Comparison of ENCODE assay signal across 9 mouse cellular contexts in the genomic region with DNA sequence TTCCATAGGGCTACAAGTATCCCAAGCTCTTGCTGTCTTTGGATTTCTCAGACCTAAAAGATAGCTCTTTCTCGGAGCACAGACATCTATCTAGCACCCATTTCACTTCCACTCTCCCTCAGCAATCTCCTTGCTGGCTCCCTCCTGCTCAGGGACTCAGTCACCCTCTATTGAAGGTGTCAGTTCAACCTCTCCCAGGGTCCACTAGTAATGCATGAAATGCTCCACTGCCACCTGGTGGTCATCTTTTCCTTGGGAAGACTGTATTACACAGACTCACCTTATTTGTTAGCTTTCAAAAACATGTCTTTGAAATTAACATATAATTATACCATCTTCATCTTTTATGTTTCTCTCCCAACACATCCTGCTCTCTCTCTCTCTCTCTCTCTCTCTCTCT.
DNase-seq lines count a peak whose midpoint lies in the region; ATAC-seq and TF ChIP-seq lines count a peak whose summit lies in the region.
"Had no signal": no experiment of that assay in that cellular context is flagged by ENCODE, and none has a peak within 500 bp of the region (broad histone marks: within the 10 kb centered on the region; RNA-seq: fewer than 3 reads in every experiment).

No protein-coding gene starts in this region.

- no peaks in the 10 kb centered on the region for H3K27me3 ChIP-seq in thymus, adult 2 months (ENCODE audit: control insufficient read depth, insufficient read depth, low read length)
- no peaks in the 10 kb centered on the region for H3K27me3 ChIP-seq in lung, embryonic 14.5 days (ENCODE audit: insufficient read depth, low read length)
- H3K27me3 ChIP-seq: limb, embryonic 15.5 days had no signal

- no peak for TF ChIP-seq CTCF in thymus, adult 2 months (IDR thresholded peaks at IDR 0.05; ENCODE audit: borderline replicate concordance, control insufficient read depth, extremely low read depth, insufficient read depth, low read length, poor library complexity)
- TF ChIP-seq CTCF in lung, embryonic 14.5 days (IDR thresholded peaks at IDR 0.05; ENCODE audit: low read depth) = peak; percentile 75

- no peak overlapping the region for H3K4me3 ChIP-seq in thymus, adult 2 months (ENCODE audit: control insufficient read depth, insufficient read depth, low read length)
- no peak overlapping the region for H3K4me3 ChIP-seq in lung, embryonic 14.5 days (ENCODE audit: low read depth, low read length)
- H3K4me3 ChIP-seq: limb, embryonic 15.5 days had no signal

- no peaks in the 10 kb centered on the region for H3K4me1 ChIP-seq in thymus, adult 2 months (replicated peaks; ENCODE audit: control insufficient read depth, insufficient read depth, low read length)
- H3K4me1 ChIP-seq in lung, embryonic 14.5 days (ENCODE audit: insufficient read depth) = no peaks in the 10 kb centered on the region
- H3K4me1 ChIP-seq: limb, embryonic 15.5 days had no signal

- H3K4me2 ChIP-seq in lung, embryonic 14.5 days = no peak overlapping the region
- H3K4me2 ChIP-seq: limb, embryonic 15.5 days had no signal

- WGBS in thymus, adult 2 months = 63% methylated on average over 1 of the region's 1 CpGs
- 20% methylated on average over 1 of the region's 1 CpGs for WGBS in large intestine, adult 2 months
- WGBS in lung, embryonic 14.5 days = 41% methylated on average over 1 of the region's 1 CpGs

- DNase-seq in thymus, postnatal 25 days = peak; percentile 1
- DNase-seq in thymus, adult 2 months = no peak
- DNase-seq in cerebellum, postnatal 25 days = peak; percentile 8 to 56
- DNase-seq in large intestine, adult 2 months (ENCODE audit: low read depth, low spot score) = peak; percentile 50
- peak; percentile 81 for DNase-seq in lung, embryonic 14.5 days
- DNase-seq in right cerebral cortex, adult 2 months (ENCODE audit: low spot score in 2 of 2) = peak; percentile 76 to 78

- H3K9ac ChIP-seq in lung, embryonic 14.5 days = no peak overlapping the region
- H3K9ac ChIP-seq: limb, embryonic 15.5 days had no signal

- no peak overlapping the region for H3K27ac ChIP-seq in thymus, adult 2 months (ENCODE audit: control insufficient read depth, insufficient read depth, low read length)
- H3K27ac ChIP-seq in lung, embryonic 14.5 days (ENCODE audit: low read depth) = no peak overlapping the region
- H3K27ac ChIP-seq: limb, embryonic 15.5 days had no signal

- H3K9me3 ChIP-seq in lung, embryonic 14.5 days (ENCODE audit: low read depth, low read length) = no peaks in the 10 kb centered on the region
- H3K9me3 ChIP-seq: limb, embryonic 15.5 days had no signal

- peak; percentile 48 for ATAC-seq in granulocyte monocyte progenitor cell, adult 5-6 weeks (replicated peaks; ENCODE audit: poor library complexity, severe bottlenecking)
- no peak for ATAC-seq in lung, embryonic 14.5 days (ENCODE audit: insufficient read depth)
- ATAC-seq in CD4-positive, CD25-positive, alpha-beta regulatory T cell, adult 4 months = no peak

- TF ChIP-seq POLR2A in thymus, adult 2 months (IDR thresholded peaks at IDR 0.05; ENCODE audit: control insufficient read depth, extremely low read depth, insufficient read depth, low read length, poor library complexity) = no peak

- no peaks in the 10 kb centered on the region for H3K36me3 ChIP-seq in thymus, adult 2 months (ENCODE audit: control insufficient read depth, insufficient read depth, low read length)
- no peaks in the 10 kb centered on the region for H3K36me3 ChIP-seq in lung, embryonic 14.5 days (ENCODE audit: insufficient read depth)
- H3K36me3 ChIP-seq: limb, embryonic 15.5 days had no signal
